Mouse (Mus musculus) thymus, adult 18-20 months (tissue): ENCODE results near the gene Kctd17.

Experiments
- DNase-seq, 2 experiments: peaks; one replicate each; pipeline ENCODE4 v3.0.0; 2022; ENCODE audit warnings: mixed read lengths in 2 of 2

Gene Kctd17

DNA sequence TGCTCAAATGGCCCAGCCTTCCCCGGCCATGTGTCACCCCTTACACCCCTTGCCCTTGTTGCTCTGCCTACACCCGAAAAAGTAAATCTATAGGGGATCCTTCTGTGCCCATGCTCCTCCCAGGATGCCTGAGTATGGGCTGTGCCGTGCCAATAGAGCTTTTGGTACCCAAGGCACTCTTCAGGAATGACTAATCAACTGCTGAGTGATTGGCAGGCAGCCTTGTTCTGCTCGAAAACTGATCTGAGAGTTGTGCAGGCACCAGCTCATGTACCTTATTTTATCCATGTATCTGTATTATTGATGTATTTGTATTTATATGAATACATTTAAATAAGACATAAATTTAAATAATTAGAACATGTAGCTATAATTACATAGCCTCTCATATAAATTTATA lies 58.7 kb downstream of the Kctd17 start:
- DNase-seq = no peak
